Mouse (Mus musculus) adipocyte (in vitro differentiated cells): Measurements from ENCODE around the gene Fcmr.

Source experiments
- DNase-seq: peaks from one replicate; pipeline ENCODE4 v3.0.0-alpha.2; 2016; ENCODE audit warnings: low spot score

Fcmr gene

GRCm38 (mm10) chr1:130865541-130866221 is at the start of gene Fcmr:
TSS of gene Fcmr (plus strand) at chr1:130865669.
- no peak for DNase-seq

GRCm38 (mm10) chr1:130819737-130820136 is 45.7 kb upstream of the Fcmr start:
- no peak for DNase-seq

- no peak for DNase-seq
Observed at GRCm38 (mm10) chr1:130820316-130821148, 44.9 kb upstream of the Fcmr start.

- no peak for DNase-seq
Observed at GRCm38 (mm10) chr1:130821149-130821471, 44.4 kb upstream of the Fcmr start.

GRCm38 (mm10) chr1:130821911-130822625 is 43.4 kb upstream of the Fcmr start:
- DNase-seq = no peak

DNA sequence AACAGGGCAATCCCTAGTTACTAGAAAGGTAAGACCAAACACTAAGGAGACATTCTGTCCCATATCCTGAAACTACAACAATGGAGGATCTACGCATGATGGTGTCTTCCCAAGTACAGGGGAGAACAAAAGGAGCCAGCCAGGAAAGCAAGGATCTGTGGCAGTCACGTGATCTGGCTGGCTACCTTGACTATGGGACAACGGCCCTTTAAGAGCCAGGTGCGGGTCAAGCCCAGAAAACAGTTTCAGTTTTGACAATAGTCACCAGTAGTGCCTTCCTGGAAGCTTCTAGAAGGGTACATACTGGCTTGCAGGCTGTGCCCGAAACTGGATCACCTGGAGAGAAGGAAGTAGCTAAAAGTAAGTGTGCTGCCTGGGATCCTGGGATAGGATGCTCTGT is 39.0 kb upstream of the Fcmr start, which contains the start of gene Pigr:
Pigr (plus strand) TSS at position 237 of the 400 bp plus-strand sequence.
- DNase-seq = no peak

GRCm38 (mm10) chr1:130828656-130829055 is 36.8 kb upstream of the Fcmr start:
- DNase-seq = no peak

GRCm38 (mm10) chr1:130829906-130830830 is 35.3 kb upstream of the Fcmr start:
- DNase-seq = no peak

GRCm38 (mm10) chr1:130832230-130833149 is 33.0 kb upstream of the Fcmr start:
- DNase-seq = no peak

- DNase-seq = peak; percentile 35
Observed at GRCm38 (mm10) chr1:130835161-130835936, 30.1 kb upstream of the Fcmr start.

- DNase-seq = no peak
Observed at GRCm38 (mm10) chr1:130838288-130838687, 27.2 kb upstream of the Fcmr start.

DNA sequence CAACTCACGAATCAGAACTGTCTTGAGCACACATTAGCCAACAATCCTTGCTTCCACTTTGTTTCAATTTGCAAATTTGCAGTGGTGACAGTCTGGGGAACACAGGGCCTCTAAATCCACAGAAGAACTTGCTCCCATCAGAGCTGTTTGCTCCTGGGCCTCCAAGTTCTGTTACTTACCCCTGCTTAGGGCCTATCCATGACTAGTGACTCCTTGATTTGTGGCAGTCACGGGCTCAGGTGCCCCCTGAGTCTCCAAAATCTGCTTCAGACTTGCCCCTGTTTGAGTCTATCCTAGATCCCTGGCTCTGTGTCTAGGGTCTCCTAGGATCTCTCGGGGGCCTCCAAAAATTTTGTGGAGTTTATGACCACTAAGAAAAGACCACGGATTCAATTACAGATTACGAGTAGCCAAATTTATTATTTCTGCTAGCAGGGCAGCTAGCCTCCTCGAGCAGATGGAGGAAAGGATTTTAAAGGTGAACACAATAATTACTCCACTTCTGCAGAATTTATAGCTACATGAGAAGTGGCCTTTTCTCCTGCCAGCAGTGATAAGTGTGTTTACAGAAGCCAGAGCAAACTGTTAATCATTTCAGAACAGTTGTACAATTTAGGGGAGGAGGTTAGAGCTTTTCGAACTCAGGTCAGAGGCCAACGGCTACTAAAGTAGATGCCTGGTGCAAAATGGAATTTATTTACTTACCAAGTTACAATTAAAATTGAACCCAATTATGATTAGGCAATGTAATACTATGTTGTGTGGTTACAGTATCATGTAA is 24.7 kb upstream of the Fcmr start:
- no peak for DNase-seq

DNA sequence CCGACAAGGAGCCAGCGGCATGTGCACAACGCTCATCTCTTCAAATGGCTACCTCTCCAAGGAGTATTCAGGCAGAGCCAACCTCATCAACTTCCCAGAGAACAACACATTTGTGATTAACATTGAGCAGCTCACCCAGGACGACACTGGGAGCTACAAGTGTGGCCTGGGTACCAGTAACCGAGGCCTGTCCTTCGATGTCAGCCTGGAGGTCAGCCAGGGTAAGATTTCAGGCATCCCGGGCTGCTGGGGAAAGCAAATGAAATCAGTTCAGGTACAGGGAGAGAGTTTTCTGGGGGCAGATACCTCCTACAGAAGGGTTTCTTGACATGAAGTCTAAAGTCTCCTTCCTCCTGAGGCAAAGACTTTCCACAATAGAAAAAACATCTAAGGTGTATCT is 23.8 kb upstream of the Fcmr start:
- no peak for DNase-seq

DNA sequence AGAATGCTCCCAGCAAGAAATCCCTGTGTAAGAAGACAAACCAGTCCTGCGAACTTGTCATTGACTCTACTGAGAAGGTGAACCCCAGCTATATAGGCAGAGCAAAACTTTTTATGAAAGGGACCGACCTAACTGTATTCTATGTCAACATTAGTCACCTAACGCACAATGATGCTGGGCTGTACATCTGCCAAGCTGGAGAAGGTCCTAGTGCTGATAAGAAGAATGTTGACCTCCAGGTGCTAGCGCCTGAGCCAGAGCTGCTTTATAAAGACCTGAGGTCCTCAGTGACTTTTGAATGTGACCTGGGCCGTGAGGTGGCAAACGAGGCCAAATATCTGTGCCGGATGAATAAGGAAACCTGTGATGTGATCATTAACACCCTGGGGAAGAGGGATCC is 21.0 kb upstream of the Fcmr start:
- DNase-seq = no peak

- no peak for DNase-seq
Observed at GRCm38 (mm10) chr1:130849530-130850214, 15.8 kb upstream of the Fcmr start.

DNA sequence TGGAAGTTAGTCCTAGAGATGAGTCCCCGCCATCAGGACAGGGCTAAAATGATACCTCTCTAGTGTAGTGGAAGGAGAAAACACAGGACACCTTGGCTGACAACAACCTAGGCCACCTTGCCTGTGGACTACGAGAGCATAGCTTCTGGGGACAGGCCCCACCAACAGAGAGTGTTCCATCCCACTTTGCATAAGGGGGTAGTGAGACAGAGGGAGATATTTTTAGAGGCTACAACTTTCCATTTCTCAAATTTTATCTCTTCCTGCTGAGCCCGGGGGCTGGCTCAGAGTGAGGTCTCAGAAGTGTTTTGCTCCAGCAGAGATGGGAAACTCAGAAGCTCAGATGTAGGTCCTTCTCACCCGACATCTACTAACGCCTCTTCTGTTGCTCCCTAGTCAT is 15.1 kb upstream of the Fcmr start:
- DNase-seq = no peak

- DNase-seq = no peak
Observed at GRCm38 (mm10) chr1:130854819-130855218, 10.7 kb upstream of the Fcmr start.

- no peak for DNase-seq
Observed at GRCm38 (mm10) chr1:130855723-130856122, 9.7 kb upstream of the Fcmr start.
